Mouse (Mus musculus) stomach, postnatal 0 days (tissue): ENCODE measurements around the gene Pdlim1.

Experiments used
- CTCF ChIP-seq: IDR thresholded peaks from 2 replicates; pipeline ENCODE4 v1.5.1; 2016; ENCODE audit warnings: antibody characterized with exemption, low read depth, mild to moderate bottlenecking, moderate library complexity
- EP300 ChIP-seq: optimal IDR thresholded peaks from 2 replicates; pipeline ENCODE3; 2016; ENCODE audit warnings: antibody characterized with exemption

- no peak for TF ChIP-seq CTCF
- TF ChIP-seq EP300 = no peak
Measured at GRCm38 (mm10) chr19:40267380-40267779, 4.3 kb downstream of the Pdlim1 start.
